Mouse (Mus musculus) lung, postnatal 0 days (tissue): ENCODE measurements around the gene Psmc5. TPM values are rescaled to one million over a fixed set of nuclear protein-coding genes. Genes with fewer than 3 reads are reported as not detected.

Experiments used
- ATAC-seq: fragments of 200-750 bp; cut with Nextera tagmentation; 2 replicates; pipeline ENCODE4 v1.8.0; 2017; ENCODE audit warnings: moderate library complexity
- DNase-seq: peaks from one replicate; pipeline ENCODE4 v3.0.0-alpha.2; 2016; ENCODE audit warnings: low spot score
- H3K27ac ChIP-seq: fragments of 300-500 bp; sonication (generic); 2 replicates; pipeline ENCODE4 v1.5.1; 2014; ENCODE audit warnings: antibody characterized with exemption, mild to moderate bottlenecking, low read length, mixed read lengths
- H3K27me3 ChIP-seq: fragments of 300-500 bp; sonication (generic); replicated peaks from 2 replicates; pipeline ENCODE4 v1.6.1; 2014; ENCODE audit warnings: low read length, mixed read lengths; ENCODE audit not compliant: insufficient read depth
- H3K36me3 ChIP-seq: fragments of 300-500 bp; sonication (generic); 2 replicates; pipeline ENCODE4 v1.6.1; 2014; ENCODE audit warnings: low read length, mixed read lengths; ENCODE audit not compliant: insufficient read depth
- H3K4me1 ChIP-seq: fragments of 300-500 bp; sonication (generic); 2 replicates; pipeline ENCODE4 v1.6.1; 2014; ENCODE audit warnings: antibody characterized with exemption, low read depth, low read length, mixed read lengths; ENCODE audit not compliant: insufficient read depth
- H3K4me2 ChIP-seq: fragments of 300-500 bp; sonication (generic); replicated peaks from 2 replicates; pipeline ENCODE4 v1.6.1; 2014; ENCODE audit warnings: low read depth, mild to moderate bottlenecking, low read length, moderate library complexity, mixed read lengths
- H3K4me3 ChIP-seq: fragments of 300-500 bp; sonication (generic); 2 replicates; pipeline ENCODE4 v1.5.1; 2014; ENCODE audit warnings: low read depth, low read length
- H3K9ac ChIP-seq: fragments of 300-500 bp; sonication (generic); replicated peaks from 2 replicates; pipeline ENCODE4 v1.6.1; 2014; ENCODE audit warnings: low read depth, mild to moderate bottlenecking
- H3K9me3 ChIP-seq: fragments of 300-500 bp; sonication (generic); 2 replicates; pipeline ENCODE4 v1.6.1; 2016; ENCODE audit warnings: low read length, mixed read lengths
- CTCF ChIP-seq: IDR thresholded peaks from 2 replicates; pipeline ENCODE4 v1.5.1; 2016; ENCODE audit warnings: antibody characterized with exemption, mild to moderate bottlenecking
- EP300 ChIP-seq: IDR thresholded peaks from 2 replicates; pipeline ENCODE4 v1.6.1; 2016; ENCODE audit warnings: antibody characterized with exemption, mild to moderate bottlenecking, control low read depth
- whole genome bisulfite sequencing: fragments of 180-500 bp; shearing (Covaris S2); extraction: QIAGEN DNeasy Blood & Tissue Kit; methylation state at CpG from one replicate; pipeline ENCODE4 v1.1.7; 2014; 5-methylcytosine and 5-hydroxymethylcytosine counted together
- polyA plus RNA-seq: library from polyadenylated mRNA; unstranded; fragments of >200 nt; fragmentation: Nextera tagmentation; extraction: Ambion mirVana; gene quantifications from 2 replicates; pipeline ENCODE4 v1.2.1, GENCODE M21; 2015

Psmc5 gene
- polyA plus RNA-seq, 1 experiment from 2014 or later = 153 TPM

GRCm38 (mm10) chr11:106255174-106255573 lies 780 bp upstream of the Psmc5 start:
- 3% methylated on average over 22 of the region's 22 CpGs for WGBS
- H3K27me3 ChIP-seq = no peaks in the 10 kb centered on the region
- peaks cover 11% of the 10 kb centered on the region; the same call in 1 of the 2 replicates for H3K4me1 ChIP-seq
- peaks cover 11% of the 10 kb centered on the region; the same call in 1 of the 2 replicates for H3K36me3 ChIP-seq
- no peak for TF ChIP-seq EP300
- TF ChIP-seq CTCF = no peak
- H3K4me3 ChIP-seq = peak overlapping the region; percentile 70
- DNase-seq = peak; percentile 24
- H3K9me3 ChIP-seq = no peaks in the 10 kb centered on the region
- peak overlapping the region; percentile 59 for H3K9ac ChIP-seq
- ATAC-seq = 0 out of 2 replicates have a peak, but pooled peaks have one; percentile 4
- H3K4me2 ChIP-seq = peak overlapping the region; percentile 94
- peak overlapping the region; percentile 69 for H3K27ac ChIP-seq

DNA sequence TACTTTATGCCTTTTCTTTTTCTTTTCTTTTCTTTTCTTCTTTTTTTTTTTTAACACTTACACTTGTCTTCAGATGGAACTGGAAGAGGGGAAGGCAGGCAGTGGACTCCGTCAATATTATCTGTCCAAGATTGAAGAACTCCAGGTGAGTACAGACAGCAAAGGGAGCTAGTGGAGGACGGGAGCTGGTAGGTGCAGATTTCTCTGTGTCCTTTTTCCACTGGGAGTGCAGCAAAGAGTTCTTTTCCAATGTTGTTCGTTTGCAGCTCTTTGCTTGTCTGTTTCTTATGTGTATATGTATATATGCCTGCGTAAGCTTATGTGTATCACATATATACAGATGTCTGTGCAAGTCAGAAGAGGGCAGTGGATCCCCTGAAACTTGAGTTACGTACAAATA lies 821 bp downstream of the Psmc5 start:
- no peak for ATAC-seq
- H3K9me3 ChIP-seq = no peaks in the 10 kb centered on the region
- H3K36me3 ChIP-seq = peaks cover 9% of the 10 kb centered on the region; the same call in 1 of the 2 replicates
- DNase-seq = no peak
- peak overlapping the region; percentile 70 for H3K4me3 ChIP-seq
- H3K4me1 ChIP-seq = peaks cover 11% of the 10 kb centered on the region; the same call in 1 of the 2 replicates
- TF ChIP-seq EP300 (no peak), CTCF (no peak)
- 51% methylated on average over 5 of the region's 5 CpGs for WGBS
- peak overlapping the region; percentile 94 for H3K4me2 ChIP-seq
- no peaks in the 10 kb centered on the region for H3K27me3 ChIP-seq
- peak overlapping the region; percentile 69; the same call in 1 of the 2 replicates for H3K27ac ChIP-seq
- no peak overlapping the region for H3K9ac ChIP-seq

GRCm38 (mm10) chr11:106260826-106261450 lies 5.0 kb downstream of the Psmc5 start:
- Histone ChIP-seq H3K4me2 (no peak overlapping the region), H3K27me3 (no peaks in the 10 kb centered on the region), H3K9me3 (no peaks in the 10 kb centered on the region), H3K36me3 (peaks cover 38% of the 10 kb centered on the region), H3K4me3 (no peak overlapping the region), H3K4me1 (peaks cover 5% of the 10 kb centered on the region; the same call in 1 of the 2 replicates), H3K9ac (no peak overlapping the region), H3K27ac (no peak overlapping the region)
- DNase-seq (peak; percentile 47), ATAC-seq (peak; percentile 13; the same call in 1 of the 2 replicates)
- TF ChIP-seq CTCF = no peak
- no peak for TF ChIP-seq EP300
- WGBS = 70% methylated on average over 14 of the region's 14 CpGs

GRCm38 (mm10) chr11:106263963-106264362 lies 8.0 kb downstream of the Psmc5 start:
- Histone ChIP-seq H3K36me3 (peaks cover 44% of the 10 kb centered on the region), H3K4me2 (no peak overlapping the region), H3K27me3 (no peaks in the 10 kb centered on the region), H3K9ac (no peak overlapping the region), H3K4me1 (peaks cover 12% of the 10 kb centered on the region), H3K4me3 (no peak overlapping the region), H3K9me3 (no peaks in the 10 kb centered on the region), H3K27ac (no peak overlapping the region)
- ATAC-seq (no peak), DNase-seq (no peak)
- no peak for TF ChIP-seq EP300
- no peak for TF ChIP-seq CTCF
- 82% methylated on average over 9 of the region's 9 CpGs for WGBS

- H3K27me3 ChIP-seq = no peaks in the 10 kb centered on the region
These were observed 9.0 kb downstream of the Psmc5 start for GRCm38 (mm10) chr11:106264988-106265387.

GRCm38 (mm10) chr11:106265570-106265969 lies 9.6 kb downstream of the Psmc5 start:
- TF ChIP-seq CTCF (no peak), EP300 (no peak)
- Histone ChIP-seq H3K36me3 (peaks cover 44% of the 10 kb centered on the region), H3K9ac (no peak overlapping the region), H3K27me3 (no peaks in the 10 kb centered on the region), H3K4me1 (peaks cover 19% of the 10 kb centered on the region), H3K27ac (no peak overlapping the region), H3K4me2 (no peak overlapping the region), H3K4me3 (no peak overlapping the region), H3K9me3 (no peaks in the 10 kb centered on the region)
- no peak for ATAC-seq
- 82% methylated on average over 4 of the region's 4 CpGs for WGBS
- no peak for DNase-seq

More at GRCm38 (mm10) chr11:106264988-106265387, 9.0 kb downstream of the Psmc5 start:
- Histone ChIP-seq H3K27ac (no peak overlapping the region), H3K36me3 (peaks cover 44% of the 10 kb centered on the region), H3K4me1 (peaks cover 16% of the 10 kb centered on the region), H3K9me3 (no peaks in the 10 kb centered on the region), H3K9ac (no peak overlapping the region), H3K4me2 (no peak overlapping the region), H3K4me3 (no peak overlapping the region)
- TF ChIP-seq EP300 (no peak), CTCF (no peak)
- WGBS = 86% methylated on average over 15 of the region's 15 CpGs
- DNase-seq (no peak), ATAC-seq (no peak)
